Mouse (Mus musculus) liver, postnatal 0 days (tissue): ENCODE measurements around the gene Fcgr4.

Experiments used
- CTCF ChIP-seq: sonication (generic); IDR thresholded peaks from 2 replicates; pipeline ENCODE4 v1.5.1; 2016; ENCODE audit warnings: antibody characterized with exemption, low read depth
- EP300 ChIP-seq: IDR thresholded peaks from 2 replicates; pipeline ENCODE4 v1.6.1; 2016; ENCODE audit warnings: antibody characterized with exemption, low read depth, mild to moderate bottlenecking

DNA sequence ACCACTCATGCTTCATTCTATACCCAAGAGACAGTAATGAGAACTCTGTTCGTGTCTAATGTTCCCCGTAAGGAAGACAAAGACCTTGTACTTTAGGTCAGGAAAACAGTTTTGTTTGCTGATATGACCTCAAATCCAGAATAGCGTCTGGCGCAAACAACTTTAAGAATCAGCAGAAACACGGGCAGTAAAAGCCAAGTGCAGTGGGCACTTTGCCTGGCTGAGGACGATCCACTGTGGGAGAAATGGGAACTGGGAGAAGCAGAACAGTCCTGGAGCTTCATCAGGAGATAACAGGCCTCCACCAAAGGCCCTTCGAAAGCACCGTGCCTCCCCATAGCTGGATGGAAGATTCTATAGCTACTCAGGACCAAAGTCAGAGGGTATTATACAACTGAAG is 44.5 kb upstream of the Fcgr4 start:
- TF ChIP-seq CTCF (no peak), EP300 (no peak)
